Mouse (Mus musculus): ENCODE results near the gene Aatk. TPM values are rescaled to one million over a fixed set of nuclear protein-coding genes. Genes with fewer than 3 reads are reported as not detected.

The Aatk gene
- total and polyA plus RNA-seq, 3 experiments, result 0.38 TPM; not detected in 2

DNA sequence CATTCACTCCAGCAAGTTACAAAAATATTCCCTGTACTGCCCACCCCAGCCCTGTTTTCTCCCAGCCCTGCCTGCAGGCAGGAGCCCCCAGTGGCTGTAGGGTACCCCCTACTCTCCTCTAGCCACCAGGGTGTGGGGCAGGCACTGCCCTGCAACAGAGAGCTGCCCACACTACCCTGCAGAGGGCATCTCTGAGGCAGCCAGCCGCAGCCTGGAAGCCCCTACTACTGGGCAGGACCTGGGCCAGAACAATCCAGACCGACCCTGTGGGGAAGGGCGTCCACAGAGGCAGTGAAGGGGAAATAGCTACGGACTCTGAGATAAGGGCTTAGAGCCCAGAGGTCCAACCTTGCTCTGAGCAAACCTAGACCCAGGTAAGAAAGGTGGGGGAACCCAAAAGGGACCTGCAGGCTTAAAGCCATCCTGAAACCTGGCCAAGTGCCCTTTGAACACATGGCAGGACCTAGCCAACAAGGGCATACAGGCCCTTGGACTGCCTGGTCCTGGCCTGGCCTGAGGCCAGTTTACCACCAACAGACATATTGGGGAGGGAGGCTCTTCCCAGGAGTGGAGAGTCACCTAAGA lies 39.4 kb downstream of the Aatk start:
- no peak for DNase-seq (ENCODE audit: low spot score)
- Histone ChIP-seq H3K4me3 (ENCODE audit: low read depth, low read length) (no peak overlapping the region), H3K9me3 (replicated peaks) (no peaks in the 10 kb centered on the region), H3K4me1 (ENCODE audit: insufficient read depth, low read depth, low read length) (no peaks in the 10 kb centered on the region), H3K36me3 (replicated peaks) (no peaks in the 10 kb centered on the region), H3K27me3 (ENCODE audit: insufficient read depth, low read length) (peaks cover 66% of the 10 kb centered on the region)
- TF ChIP-seq TAL1 (conservative IDR thresholded peaks at IDR 0.05; ENCODE audit: low read depth, low read length), result no peak
- no peak for TF ChIP-seq GATA1 (IDR thresholded peaks at IDR 0.05; ENCODE audit: borderline replicate concordance, low read length)
- no peak for TF ChIP-seq GATA2 (IDR thresholded peaks at IDR 0.05; ENCODE audit: borderline replicate concordance, low read depth, low read length)
- no peak for TF ChIP-seq POLR2AphosphoS5 (IDR thresholded peaks at IDR 0.05; ENCODE audit: insufficient replicate concordance, low read depth, low read length)
- no peak for TF ChIP-seq CTCF (IDR thresholded peaks at IDR 0.05; ENCODE audit: low read depth, low read length)
- ATAC-seq (ENCODE audit: extremely low read depth, insufficient number of reproducible peaks, low FRiP score, poor library complexity, severe bottlenecking), result no peak

DNA sequence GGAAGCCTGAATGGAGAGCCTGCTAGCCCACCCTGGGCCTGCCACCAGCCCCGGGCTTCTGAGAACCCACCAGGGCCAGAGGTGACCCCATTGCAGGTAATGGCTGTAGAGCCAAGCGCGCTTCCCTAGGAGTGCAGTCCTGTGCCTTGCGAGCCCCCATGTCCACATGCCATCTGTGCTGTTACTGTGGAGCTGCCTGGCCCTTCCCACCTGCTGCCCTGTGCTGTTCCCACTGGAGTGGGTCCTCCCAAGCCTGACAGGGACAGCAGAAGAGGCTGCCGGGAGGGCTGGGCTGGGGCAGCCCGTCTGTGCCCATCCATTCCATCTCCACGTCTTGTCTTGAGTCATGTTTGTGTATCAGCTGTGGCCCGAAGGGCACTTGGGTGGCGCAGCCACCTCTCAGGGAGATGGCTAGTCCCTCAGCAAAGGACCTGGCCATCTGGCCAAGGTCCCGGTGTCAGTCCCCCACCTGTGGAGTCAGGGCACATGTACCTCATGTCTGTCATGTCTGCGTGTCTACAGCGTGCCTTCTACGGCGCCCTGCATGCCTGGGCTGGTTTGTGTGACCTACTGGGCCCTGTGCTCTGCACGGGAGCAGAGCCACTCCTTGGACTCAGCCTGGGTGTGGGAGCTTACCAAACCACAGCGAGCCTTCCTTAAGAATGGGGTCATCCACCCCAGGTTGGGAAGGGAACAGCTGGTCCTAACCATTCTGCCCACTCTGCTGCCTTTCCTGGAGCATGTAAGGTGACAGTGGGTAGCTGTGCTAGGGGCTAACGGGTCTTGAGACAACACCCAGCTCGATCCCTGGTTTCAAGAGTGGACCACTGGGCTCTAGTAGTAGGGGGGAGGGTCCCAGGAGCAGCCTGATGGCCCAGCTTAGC lies 41.3 kb downstream of the Aatk start:
- Histone ChIP-seq H3K27me3 (ENCODE audit: insufficient read depth, low read length) (peaks cover 52% of the 10 kb centered on the region), H3K4me3 (ENCODE audit: low read depth, low read length) (no peak overlapping the region), H3K9me3 (replicated peaks) (no peaks in the 10 kb centered on the region), H3K36me3 (replicated peaks) (no peaks in the 10 kb centered on the region), H3K4me1 (ENCODE audit: insufficient read depth, low read depth, low read length) (no peaks in the 10 kb centered on the region)
- DNase-seq (ENCODE audit: low spot score) (no peak), ATAC-seq (ENCODE audit: extremely low read depth, insufficient number of reproducible peaks, low FRiP score, poor library complexity, severe bottlenecking) (no peak)
- TF ChIP-seq GATA1 (IDR thresholded peaks at IDR 0.05; ENCODE audit: borderline replicate concordance, low read length) (no peak), CTCF (IDR thresholded peaks at IDR 0.05; ENCODE audit: low read depth, low read length) (no peak), GATA2 (IDR thresholded peaks at IDR 0.05; ENCODE audit: borderline replicate concordance, low read depth, low read length) (no peak), TAL1 (conservative IDR thresholded peaks at IDR 0.05; ENCODE audit: low read depth, low read length) (no peak), POLR2AphosphoS5 (IDR thresholded peaks at IDR 0.05; ENCODE audit: insufficient replicate concordance, low read depth, low read length) (no peak)

GRCm38 (mm10) chr11:120002634-120003220 lies 44.2 kb downstream of the Aatk start:
- Histone ChIP-seq H3K9me3 (replicated peaks) (no peaks in the 10 kb centered on the region), H3K27me3 (ENCODE audit: insufficient read depth, low read length) (peaks cover 33% of the 10 kb centered on the region), H3K4me1 (ENCODE audit: insufficient read depth, low read depth, low read length) (no peaks in the 10 kb centered on the region), H3K36me3 (replicated peaks) (no peaks in the 10 kb centered on the region), H3K4me3 (ENCODE audit: low read depth, low read length) (no peak overlapping the region)
- DNase-seq (ENCODE audit: low spot score) (no peak), ATAC-seq (ENCODE audit: extremely low read depth, insufficient number of reproducible peaks, low FRiP score, poor library complexity, severe bottlenecking) (no peak)
- TF ChIP-seq POLR2AphosphoS5 (IDR thresholded peaks at IDR 0.05; ENCODE audit: insufficient replicate concordance, low read depth, low read length) (no peak), TAL1 (conservative IDR thresholded peaks at IDR 0.05; ENCODE audit: low read depth, low read length) (no peak), CTCF (IDR thresholded peaks at IDR 0.05; ENCODE audit: low read depth, low read length) (no peak)

DNA sequence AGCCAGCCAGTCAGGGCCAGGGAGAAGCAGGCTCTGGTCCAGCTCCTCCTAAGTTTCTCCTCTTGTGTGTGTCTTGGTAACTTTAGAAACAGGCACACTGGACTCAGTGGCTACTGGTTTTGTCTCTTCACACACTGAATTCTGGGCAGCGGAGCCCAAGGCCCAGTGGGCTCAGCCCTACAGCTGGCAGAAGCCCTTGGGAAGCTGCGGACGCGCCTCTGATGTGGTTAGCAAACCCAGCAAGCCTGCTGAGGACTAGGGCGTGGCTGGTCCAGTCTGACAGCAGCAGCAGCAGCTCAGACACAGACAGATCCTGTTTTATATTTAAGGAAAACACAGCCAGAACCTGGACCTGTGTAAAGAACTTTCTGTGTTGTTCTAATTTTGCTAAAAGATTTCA lies 44.9 kb downstream of the Aatk start:
- H3K36me3 ChIP-seq (replicated peaks), result no peaks in the 10 kb centered on the region
- H3K27me3 ChIP-seq (ENCODE audit: insufficient read depth, low read length), result peaks cover 29% of the 10 kb centered on the region
- H3K4me1 ChIP-seq (ENCODE audit: insufficient read depth, low read depth, low read length), result no peaks in the 10 kb centered on the region
- H3K9me3 ChIP-seq (replicated peaks), result no peaks in the 10 kb centered on the region
- TF ChIP-seq POLR2AphosphoS5 (IDR thresholded peaks at IDR 0.05; ENCODE audit: insufficient replicate concordance, low read depth, low read length), result no peak
- DNase-seq (ENCODE audit: low spot score) (no peak), ATAC-seq (ENCODE audit: extremely low read depth, insufficient number of reproducible peaks, low FRiP score, poor library complexity, severe bottlenecking) (no peak)
- H3K4me3 ChIP-seq (ENCODE audit: low read depth, low read length), result no peak overlapping the region

DNA sequence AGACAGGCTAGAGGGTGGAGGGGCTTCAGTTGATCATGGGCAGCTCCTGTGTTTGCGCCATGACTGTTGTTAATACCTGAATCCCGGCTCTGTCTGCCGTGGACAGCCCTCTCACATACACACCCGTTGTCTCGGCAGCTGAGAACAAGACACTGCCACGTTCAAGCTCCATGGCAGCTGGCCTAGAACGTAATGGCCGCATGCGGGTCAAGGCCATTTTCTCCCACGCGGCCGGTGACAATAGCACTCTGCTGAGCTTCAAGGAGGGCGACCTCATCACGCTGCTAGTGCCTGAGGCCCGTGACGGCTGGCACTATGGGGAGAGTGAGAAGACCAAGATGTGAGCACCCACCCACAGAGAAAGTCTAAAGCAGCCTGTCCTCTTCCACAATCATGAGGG lies 49.6 kb downstream of the Aatk start:
- Histone ChIP-seq H3K36me3 (replicated peaks) (no peaks in the 10 kb centered on the region), H3K9me3 (replicated peaks) (no peaks in the 10 kb centered on the region), H3K27me3 (ENCODE audit: insufficient read depth, low read length) (peaks cover 14% of the 10 kb centered on the region; the same call in 1 of the 2 replicates), H3K4me3 (ENCODE audit: low read depth, low read length) (no peak overlapping the region), H3K4me1 (ENCODE audit: insufficient read depth, low read depth, low read length) (no peaks in the 10 kb centered on the region)
- no peak for ATAC-seq (ENCODE audit: extremely low read depth, insufficient number of reproducible peaks, low FRiP score, poor library complexity, severe bottlenecking)
- DNase-seq (ENCODE audit: low spot score), result no peak
- TF ChIP-seq GATA1 (IDR thresholded peaks at IDR 0.05; ENCODE audit: borderline replicate concordance, low read length) (no peak), CTCF (IDR thresholded peaks at IDR 0.05; ENCODE audit: low read depth, low read length) (no peak), POLR2AphosphoS5 (IDR thresholded peaks at IDR 0.05; ENCODE audit: insufficient replicate concordance, low read depth, low read length) (no peak), GATA2 (IDR thresholded peaks at IDR 0.05; ENCODE audit: borderline replicate concordance, low read depth, low read length) (no peak), TAL1 (conservative IDR thresholded peaks at IDR 0.05; ENCODE audit: low read depth, low read length) (no peak)

GRCm38 (mm10) chr11:119991338-119991678 lies 55.7 kb downstream of the Aatk start:
- H3K27me3 ChIP-seq (ENCODE audit: insufficient read depth, low read length), result peaks cover 38% of the 10 kb centered on the region
- H3K4me3 ChIP-seq (ENCODE audit: low read depth, low read length), result no peak overlapping the region

More at GRCm38 (mm10) chr11:119991338-119991678, 55.7 kb downstream of the Aatk start:
- TF ChIP-seq GATA1 (IDR thresholded peaks at IDR 0.05; ENCODE audit: borderline replicate concordance, low read length) (no peak), CTCF (IDR thresholded peaks at IDR 0.05; ENCODE audit: low read depth, low read length) (peak; percentile 59)
- no peaks in the 10 kb centered on the region for H3K36me3 ChIP-seq (replicated peaks)
- H3K4me1 ChIP-seq (ENCODE audit: insufficient read depth, low read depth, low read length), result peaks cover 6% of the 10 kb centered on the region
- no peaks in the 10 kb centered on the region for H3K9me3 ChIP-seq (replicated peaks)
- DNase-seq (ENCODE audit: low spot score) (peak; percentile 77), ATAC-seq (ENCODE audit: extremely low read depth, insufficient number of reproducible peaks, low FRiP score, poor library complexity, severe bottlenecking) (peak; percentile 49; the same call in 1 of the 2 replicates)

All from G1E (cell line).